Mouse (Mus musculus): Measurements from ENCODE around the gene Adssl1.

- TF ChIP-seq MYOD1 (IDR thresholded peaks at IDR 0.05; ENCODE audit: control insufficient read depth in 1 of 3, insufficient read length in 2 of 3, low read depth in 2 of 3) (peak in 1 of 3 experiments; percentile 36), POLR2A (IDR thresholded peaks at IDR 0.05; ENCODE audit: insufficient read length, low read depth) (peak; percentile 59), MAX (IDR thresholded peaks at IDR 0.05; ENCODE audit: low read depth) (no peak), CEBPB (IDR thresholded peaks at IDR 0.05; ENCODE audit: insufficient read depth, poor library complexity, severe bottlenecking) (no peak), MYOG (IDR thresholded peaks at IDR 0.05; ENCODE audit: control insufficient read depth in 1 of 3, insufficient read depth in 1 of 3, insufficient read length in 2 of 3, low read depth in 2 of 3) (peak in 1 of 3 experiments; percentile 4), TCF12 (IDR thresholded peaks at IDR 0.05; ENCODE audit: insufficient read depth, poor library complexity, severe bottlenecking) (no peak), POLR2AphosphoS2 (IDR thresholded peaks at IDR 0.05; ENCODE audit: insufficient read length, low read depth) (peak; percentile 62), TCF3 (IDR thresholded peaks at IDR 0.05; ENCODE audit: insufficient read length, low read depth) (no peak), USF1 (IDR thresholded peaks at IDR 0.05; ENCODE audit: low read depth) (no peak), SRF (IDR thresholded peaks at IDR 0.05; ENCODE audit: control insufficient read depth, insufficient read length, low read depth) (peak; percentile 53)
These were observed 58.7 kb downstream of the Adssl1 start, which contains the start of gene Zbtb42 for GRCm38 (mm10) chr12:112678555-112679026.

Data from myocyte (in vitro differentiated cells).